Mouse (Mus musculus): Measurements from ENCODE around the gene Usf1.

- TF ChIP-seq POLR2A (IDR thresholded peaks at IDR 0.05; ENCODE audit: insufficient read depth, low read depth, low read length) (no peak), CTCF (IDR thresholded peaks at IDR 0.05; ENCODE audit: insufficient read depth, low read depth, low read length) (no peak)
Observed at GRCm38 (mm10) chr1:171465749-171466412, 54.8 kb downstream of the Usf1 start.

All from olfactory bulb, adult 2 months (tissue).